ENCODE assay signal across 12 mouse cellular contexts in the genomic region with DNA sequence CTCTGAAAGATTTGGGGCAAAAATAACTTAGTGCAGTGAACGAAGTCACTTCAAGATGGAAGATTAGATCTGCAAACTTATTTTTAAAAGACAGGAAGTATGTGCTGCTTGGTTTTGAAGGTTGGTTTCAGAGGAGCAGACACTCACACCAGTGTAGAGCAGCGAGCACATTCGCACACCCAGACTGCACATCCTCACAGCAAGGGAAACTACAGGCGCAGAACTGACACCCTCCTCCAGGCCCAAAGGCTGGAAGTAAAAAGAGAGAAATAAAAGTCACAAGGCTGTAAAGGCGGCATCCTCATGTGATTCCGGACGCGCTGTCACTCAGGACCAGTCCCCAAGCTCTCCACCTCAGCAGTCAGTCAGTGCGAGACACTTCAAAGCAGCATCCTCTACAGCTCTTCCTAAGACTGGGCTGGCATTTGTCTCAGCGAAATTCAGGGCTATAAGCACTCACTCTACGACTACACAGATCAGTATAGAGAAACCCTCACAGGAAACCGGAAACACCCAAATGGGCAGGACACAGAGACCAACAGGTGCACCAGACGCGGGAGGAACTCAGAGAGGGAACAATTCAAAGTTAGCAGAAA. TPM values are rescaled to one million over a fixed set of nuclear protein-coding genes. Genes with fewer than 3 reads are reported as not detected.
DNase-seq lines count a peak whose midpoint lies in the region; ATAC-seq lines count a peak whose summit lies in the region.
"Had no signal": no experiment of that assay in that cellular context is flagged by ENCODE, and none has a peak within 500 bp of the region (broad histone marks: within the 10 kb centered on the region; RNA-seq: fewer than 3 reads in every experiment).

No protein-coding gene starts in this region.

- H3K36me3 ChIP-seq in heart, embryonic 13.5 days: peaks cover 32% of the 10 kb centered on the region
- H3K36me3 ChIP-seq in neural tube, embryonic 12.5 days: peaks cover 25% of the 10 kb centered on the region
- H3K36me3 ChIP-seq in limb, embryonic 13.5 days: peaks cover 39% of the 10 kb centered on the region
- H3K36me3 ChIP-seq in hindbrain, embryonic 11.5 days (ENCODE audit: control insufficient read depth, insufficient read depth, low read length): peaks cover 3% of the 10 kb centered on the region

- H3K27me3 ChIP-seq in heart, embryonic 13.5 days (replicated peaks): no peaks in the 10 kb centered on the region
- H3K27me3 ChIP-seq in neural tube, embryonic 12.5 days (replicated peaks): no peaks in the 10 kb centered on the region
- no peaks in the 10 kb centered on the region for H3K27me3 ChIP-seq in limb, embryonic 13.5 days
- H3K27me3 ChIP-seq in hindbrain, embryonic 11.5 days (ENCODE audit: control insufficient read depth, insufficient read depth, low read length): no peaks in the 10 kb centered on the region

- no peak for ATAC-seq in heart, embryonic 13.5 days (ENCODE audit: extremely low read depth, insufficient number of reproducible peaks, low FRiP score, low TSS enrichment)
- no peak for ATAC-seq in neural tube, embryonic 12.5 days (ENCODE audit: low FRiP score, low read depth)
- no peak for ATAC-seq in limb, embryonic 13.5 days (ENCODE audit: low FRiP score, low read depth)
- no peak for ATAC-seq in hindbrain, embryonic 11.5 days (ENCODE audit: low FRiP score)

- DNase-seq in heart, adult 11 months: no peak
- no peak for DNase-seq in neural tube, embryonic 10.5 days (ENCODE audit: extremely low spot score, low spot score)
- DNase-seq in thymus, postnatal 14 days: peak; percentile 68
- DNase-seq in adipocyte (ENCODE audit: low spot score): no peak
- DNase-seq in hindbrain, embryonic 11.5 days (ENCODE audit: low spot score): no peak
- DNase-seq: adrenal gland, postnatal 10 days; cerebellum, postnatal 36 days; gastrocnemius, adult 2 months; kidney, adult 11 months had no signal

- peaks cover 27% of the 10 kb centered on the region for H3K4me1 ChIP-seq in heart, embryonic 13.5 days
- H3K4me1 ChIP-seq in neural tube, embryonic 12.5 days: peaks cover 11% of the 10 kb centered on the region
- H3K4me1 ChIP-seq in limb, embryonic 13.5 days: peaks cover 33% of the 10 kb centered on the region
- H3K4me1 ChIP-seq in hindbrain, embryonic 11.5 days (replicated peaks; ENCODE audit: control insufficient read depth, insufficient read depth, low read length): peaks cover 3% of the 10 kb centered on the region

- H3K9me3 ChIP-seq in heart, embryonic 13.5 days: no peaks in the 10 kb centered on the region
- no peaks in the 10 kb centered on the region for H3K9me3 ChIP-seq in neural tube, embryonic 12.5 days
- no peaks in the 10 kb centered on the region for H3K9me3 ChIP-seq in limb, embryonic 13.5 days
- no peaks in the 10 kb centered on the region for H3K9me3 ChIP-seq in hindbrain, embryonic 11.5 days (ENCODE audit: control insufficient read depth, low read length)

- H3K9ac ChIP-seq in heart, embryonic 13.5 days: 0 out of 2 replicates have a peak overlapping the region, but pooled peaks have one; percentile 34
- no peak overlapping the region for H3K9ac ChIP-seq in neural tube, embryonic 12.5 days
- no peak overlapping the region; the same call in 1 of the 2 replicates for H3K9ac ChIP-seq in limb, embryonic 13.5 days
- H3K9ac ChIP-seq in hindbrain, embryonic 11.5 days (ENCODE audit: low read depth, low read length): no peak overlapping the region

- no peak overlapping the region for H3K27ac ChIP-seq in heart, embryonic 13.5 days (replicated peaks)
- no peak overlapping the region for H3K27ac ChIP-seq in neural tube, embryonic 12.5 days
- no peak overlapping the region for H3K27ac ChIP-seq in limb, embryonic 13.5 days
- H3K27ac ChIP-seq in hindbrain, embryonic 11.5 days (ENCODE audit: low read depth, low read length): no peak overlapping the region
- H3K27ac ChIP-seq: gastrocnemius, adult 2 months had no signal

- 83% methylated on average over 14 of the region's 14 CpGs for whole genome bisulfite sequencing in heart, embryonic 13.5 days
- WGBS in neural tube, embryonic 12.5 days: 88% methylated on average over 14 of the region's 14 CpGs
- WGBS in limb, embryonic 13.5 days: 86% methylated on average over 14 of the region's 14 CpGs
- WGBS in hindbrain, embryonic 11.5 days: 95% methylated on average over 14 of the region's 14 CpGs

- no peak overlapping the region for H3K4me3 ChIP-seq in heart, embryonic 13.5 days
- no peak overlapping the region for H3K4me3 ChIP-seq in neural tube, embryonic 12.5 days
- H3K4me3 ChIP-seq in limb, embryonic 13.5 days: no peak overlapping the region
- no peak overlapping the region for H3K4me3 ChIP-seq in hindbrain, embryonic 11.5 days (ENCODE audit: low read depth, low read length)

- H3K4me2 ChIP-seq in heart, embryonic 13.5 days: no peak overlapping the region
- H3K4me2 ChIP-seq in neural tube, embryonic 12.5 days (replicated peaks): peak overlapping the region; percentile 27; the same call in 1 of the 2 replicates
- H3K4me2 ChIP-seq in limb, embryonic 13.5 days (replicated peaks): peak overlapping the region; percentile 35
- H3K4me2 ChIP-seq in hindbrain, embryonic 11.5 days (replicated peaks; ENCODE audit: low read depth, low read length): no peak overlapping the region

RNA-seq across cellular contexts. Expression of gene Xrra1, which starts 2.6 kb away (rescaled TPM):
- polyA plus RNA-seq in heart, embryonic 13.5 days (2015; fragmentation: Nextera tagmentation; extraction: Ambion mirVana): 0.15 and 0.18 TPM in 2 replicates
- 0.52 and 0.72 TPM in 2 replicates for polyA plus RNA-seq in neural tube, embryonic 12.5 days (2016; fragmentation: Nextera tagmentation; extraction: Ambion mirVana)
- polyA plus RNA-seq in limb, embryonic 13.5 days (2015; fragmentation: Nextera tagmentation; extraction: Ambion mirVana): 0.15 and 0.27 TPM in 2 replicates
- 0.37 and 0.59 TPM in 2 replicates for polyA plus RNA-seq in hindbrain, embryonic 11.5 days (2014; fragmentation: Nextera tagmentation; extraction: Ambion mirVana)

RNA-seq across cellular contexts. Expression of gene Spcs2, which starts 6.9 kb away (rescaled TPM):
- 187 and 211 TPM in 2 replicates for polyA plus RNA-seq in heart, embryonic 13.5 days (2015; fragmentation: Nextera tagmentation; extraction: Ambion mirVana)
- polyA plus RNA-seq in neural tube, embryonic 12.5 days (2016; fragmentation: Nextera tagmentation; extraction: Ambion mirVana): 337 and 365 TPM in 2 replicates
- polyA plus RNA-seq in limb, embryonic 13.5 days (2015; fragmentation: Nextera tagmentation; extraction: Ambion mirVana): 380 and 391 TPM in 2 replicates
- polyA plus RNA-seq in hindbrain, embryonic 11.5 days (2014; fragmentation: Nextera tagmentation; extraction: Ambion mirVana): 356 and 362 TPM in 2 replicates

RNA-seq across cellular contexts. Expression of gene Neu3, which starts 28.1 kb away (rescaled TPM):
- polyA plus RNA-seq in heart, embryonic 13.5 days (2015; fragmentation: Nextera tagmentation; extraction: Ambion mirVana): 3.1 and 3.9 TPM in 2 replicates
- 1.3 and 2.2 TPM in 2 replicates for polyA plus RNA-seq in neural tube, embryonic 12.5 days (2016; fragmentation: Nextera tagmentation; extraction: Ambion mirVana)
- polyA plus RNA-seq in limb, embryonic 13.5 days (2015; fragmentation: Nextera tagmentation; extraction: Ambion mirVana): 4.0 and 4.3 TPM in 2 replicates
- polyA plus RNA-seq in hindbrain, embryonic 11.5 days (2014; fragmentation: Nextera tagmentation; extraction: Ambion mirVana): 1.8 and 2.1 TPM in 2 replicates

Comparison
In these comparisons a context has a peak if more than half of its experiments do, and no peak if none do; other contexts are left out.
1. H3K4me2 ChIP-seq: peak in neural tube, embryonic 12.5 days (single experiment) and limb, embryonic 13.5 days (single experiment); none in heart, embryonic 13.5 days (single experiment) and hindbrain, embryonic 11.5 days (single experiment).